Mouse (Mus musculus) ES-E14 (cell line): ENCODE data around the gene Klhl2. TPM values are rescaled to one million over a fixed set of nuclear protein-coding genes. Genes with fewer than 3 reads are reported as not detected.

Source experiments
- DNase-seq: peaks from one replicate; pipeline ENCODE4 v3.0.0-alpha.2; 2013; ENCODE audit warnings: low read depth, low spot score
- H3K27ac ChIP-seq: 2 replicates; pipeline ENCODE4 v1.5.1; 2012; ENCODE audit warnings: low read depth, mild to moderate bottlenecking, low read length, moderate library complexity, mixed read lengths; ENCODE audit not compliant: poor library complexity, insufficient read depth, severe bottlenecking
- H3K36me3 ChIP-seq: 2 replicates; pipeline ENCODE4 v1.6.1; 2012; ENCODE audit warnings: mild to moderate bottlenecking, low read length, moderate library complexity, mixed read lengths; ENCODE audit not compliant: control insufficient read depth, poor library complexity, insufficient read depth, severe bottlenecking
- H3K4me1 ChIP-seq, 2 experiments: fragments of 150-350 bp in 1 of 2; sonication (generic) in 1 of 2; 2 replicates each; pipeline ENCODE4 v1.6.1; 2012; ENCODE audit warnings: low read length in 2 of 2, mild to moderate bottlenecking in 1 of 2, mixed read lengths in 1 of 2; ENCODE audit not compliant: control insufficient read depth in 2 of 2, insufficient read depth in 2 of 2, poor library complexity in 1 of 2
- H3K4me3 ChIP-seq, 2 experiments: fragments of 150-350 bp in 1 of 2; sonication (generic) in 1 of 2; 2 replicates each; pipeline ENCODE4 v1.5.1; 2012; ENCODE audit warnings: low read length in 2 of 2, low read depth in 1 of 2, mild to moderate bottlenecking in 1 of 2, mixed read lengths in 1 of 2; ENCODE audit not compliant: insufficient read depth in 1 of 2, poor library complexity in 1 of 2, severe bottlenecking in 1 of 2
- H3K9ac ChIP-seq: 2 replicates; pipeline ENCODE4 v1.6.1; 2012; ENCODE audit warnings: low read depth, mild to moderate bottlenecking, low read length, mixed read lengths; ENCODE audit not compliant: poor library complexity, insufficient read depth, severe bottlenecking
- H3K9me3 ChIP-seq: fragments of 150-350 bp; sonication (generic); 2 replicates; pipeline ENCODE4 v1.6.1; 2012; ENCODE audit warnings: low read depth, mild to moderate bottlenecking, low read length; ENCODE audit not compliant: control insufficient read depth, insufficient read depth
- CHD2 ChIP-seq: IDR thresholded peaks from 2 replicates; pipeline ENCODE4 v1.6.1; 2014; ENCODE audit warnings: mild to moderate bottlenecking, low read depth, low read length, inconsistent platforms
- HCFC1 ChIP-seq: IDR thresholded peaks from 2 replicates; pipeline ENCODE4 v1.6.1; 2012; ENCODE audit warnings: low read length, inconsistent platforms, borderline replicate concordance; ENCODE audit not compliant: insufficient read depth
- MAFK ChIP-seq: IDR thresholded peaks from 2 replicates; pipeline ENCODE4 v1.6.1; 2014; ENCODE audit warnings: mild to moderate bottlenecking, low read depth, low read length, inconsistent platforms; ENCODE audit not compliant: insufficient read depth
- ZC3H11A ChIP-seq: IDR thresholded peaks from 2 replicates; pipeline ENCODE4 v1.6.1; 2012; ENCODE audit warnings: low read depth, mild to moderate bottlenecking, inconsistent platforms, low read length, borderline replicate concordance
- ZNF384 ChIP-seq: IDR thresholded peaks from 2 replicates; pipeline ENCODE4 v1.6.1; 2012; ENCODE audit warnings: low read depth, low read length, inconsistent platforms
- in situ Hi-C, 2 experiments: fragments of 600-800 bp; cut with MboI; formaldehyde crosslinking; loops; one replicate each; pipeline ENCODE4 v1.15.1; 2025; ENCODE audit warnings: low sequenced_read_pairs in 2 of 2, inconsistent platforms in 1 of 2; ENCODE audit not compliant: unreplicated experiment in 2 of 2
- total RNA-seq: library from RNA; depleted of rRNA; stranded (reverse); fragments of 300-350 nt; gene quantifications from 2 replicates; pipeline ENCODE4 v1.2.3, GENCODE M21; 2012

The Klhl2 gene
- total RNA-seq, 1 experiment, result 16.3 TPM

DNA sequence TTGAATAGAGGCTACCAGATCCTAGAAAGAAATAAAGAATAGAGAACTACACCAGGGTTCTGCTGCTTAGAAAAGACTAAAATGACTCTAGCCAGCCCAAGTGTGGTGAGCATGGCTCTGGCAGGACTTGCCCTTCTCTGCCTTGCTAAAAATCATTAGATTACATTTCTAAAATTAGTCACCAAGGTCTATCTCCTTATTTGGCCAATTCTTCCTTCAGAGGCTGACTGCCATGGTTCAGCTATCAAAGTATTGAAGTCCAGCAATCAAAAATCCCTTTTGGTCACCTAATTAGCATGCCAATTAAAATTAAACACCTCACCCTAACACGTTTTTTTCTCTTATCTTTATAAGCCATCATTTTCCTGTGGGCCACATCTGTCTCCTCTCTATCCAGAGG, 138.3 kb downstream of the Klhl2 start:
- H3K27ac ChIP-seq, result no peak overlapping the region
- H3K36me3 ChIP-seq, result no peaks in the 10 kb centered on the region
- TF ChIP-seq MAFK, result no peak
- no peak for TF ChIP-seq ZC3H11A
- TF ChIP-seq ZNF384, result no peak
- 0 out of 4 replicates have a peak, but pooled peaks cover 0 to 2% of the 10 kb centered on the region in 2 experiments for H3K4me1 ChIP-seq
- no peak overlapping the region for H3K9ac ChIP-seq
- H3K9me3 ChIP-seq, result no peaks in the 10 kb centered on the region
- in situ Hi-C loops, result no loop called here
- no peak overlapping the region for H3K4me3 ChIP-seq
- no peak for DNase-seq

GRCm38 (mm10) chr8:64707481-64707880, 142.3 kb downstream of the Klhl2 start:
- H3K9ac ChIP-seq, result no peak overlapping the region
- no peak for DNase-seq
- H3K9me3 ChIP-seq, result no peaks in the 10 kb centered on the region
- no peak for TF ChIP-seq ZNF384
- TF ChIP-seq ZC3H11A, result no peak
- no peak for TF ChIP-seq CHD2
- TF ChIP-seq HCFC1, result no peak
- no peak for TF ChIP-seq MAFK
- H3K4me1 ChIP-seq, result no peaks in the 10 kb centered on the region
- in situ Hi-C loops, result no loop called here
- no peak overlapping the region for H3K4me3 ChIP-seq
- H3K36me3 ChIP-seq, result no peaks in the 10 kb centered on the region
- no peak overlapping the region for H3K27ac ChIP-seq

GRCm38 (mm10) chr8:64703191-64703590, 146.6 kb downstream of the Klhl2 start:
- no peak for DNase-seq
- Histone ChIP-seq H3K4me3 (no peak overlapping the region), H3K27ac (no peak overlapping the region), H3K36me3 (no peaks in the 10 kb centered on the region), H3K4me1 (no peaks in the 10 kb centered on the region), H3K9ac (no peak overlapping the region), H3K9me3 (no peaks in the 10 kb centered on the region)
- TF ChIP-seq ZNF384 (no peak), CHD2 (no peak), HCFC1 (no peak), ZC3H11A (no peak)
- in situ Hi-C loops, result no loop called here

GRCm38 (mm10) chr8:64692651-64693201, 157.1 kb downstream of the Klhl2 start, which contains the start of gene Cpe:
TSS of gene Cpe (minus strand) at chr8:64693054.
- Histone ChIP-seq H3K9ac (peak within 1 kb of the TSS; percentile 49), H3K27ac (no peak within 1 kb of the TSS), H3K4me3 (peak within 1 kb of the TSS; percentile 69 to 73), H3K9me3 (no peaks in the 10 kb centered on the region), H3K4me1 (peaks cover 0 to 4% of the 10 kb centered on the region in 2 experiments; a peak in 1 of 4 replicates), H3K36me3 (no peaks in the 10 kb centered on the region)
- DNase-seq, result peak; percentile 69
- TF ChIP-seq ZNF384 (no peak), HCFC1 (no peak), ZC3H11A (no peak), MAFK (no peak), CHD2 (no peak)
- in situ Hi-C loops, result no loop called here
